Mouse (Mus musculus): ENCODE measurements around the gene Olfr248.

DNA sequence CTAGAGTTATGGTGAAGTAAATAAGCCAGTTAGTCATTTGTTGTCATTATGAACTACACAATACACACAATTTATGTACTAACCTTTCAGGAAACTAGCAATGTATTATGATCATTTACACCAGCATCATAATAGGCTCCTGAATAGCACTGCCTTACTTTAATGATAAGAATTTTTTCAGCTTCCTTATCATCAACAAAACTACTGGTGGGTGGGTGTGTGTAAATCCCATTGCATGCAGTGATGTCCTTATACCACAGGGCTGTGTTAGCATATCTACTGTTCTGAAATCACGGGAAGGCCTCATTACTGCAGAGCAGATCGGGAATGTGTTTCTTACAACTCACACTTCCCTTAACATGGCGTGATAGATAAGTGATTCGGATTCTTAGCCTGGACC, 32.1 kb downstream of the Olfr248 start:
- TF ChIP-seq POLR2A (IDR thresholded peaks at IDR 0.05; ENCODE audit: insufficient read length, low read depth): no peak
- TF ChIP-seq USF1 (IDR thresholded peaks at IDR 0.05; ENCODE audit: low read depth): no peak
- TF ChIP-seq MYOG (IDR thresholded peaks at IDR 0.05; ENCODE audit: control insufficient read depth in 1 of 3, insufficient read depth in 1 of 3, insufficient read length in 2 of 3, low read depth in 2 of 3): no peak
- TF ChIP-seq MAX (IDR thresholded peaks at IDR 0.05; ENCODE audit: low read depth): no peak
- no peak for TF ChIP-seq MYOD1 (IDR thresholded peaks at IDR 0.05; ENCODE audit: control insufficient read depth in 1 of 3, insufficient read length in 2 of 3, low read depth in 2 of 3)
- no peak for TF ChIP-seq TCF3 (IDR thresholded peaks at IDR 0.05; ENCODE audit: insufficient read length, low read depth)
- no peak for TF ChIP-seq E2F4 (IDR thresholded peaks at IDR 0.05; ENCODE audit: insufficient read depth)
- no peak for TF ChIP-seq SRF (IDR thresholded peaks at IDR 0.05; ENCODE audit: control insufficient read depth, insufficient read length, low read depth)
- TF ChIP-seq POLR2AphosphoS2 (IDR thresholded peaks at IDR 0.05; ENCODE audit: insufficient read length, low read depth): no peak
- TF ChIP-seq CEBPB (IDR thresholded peaks at IDR 0.05; ENCODE audit: insufficient read depth, poor library complexity, severe bottlenecking): no peak
- no peak for TF ChIP-seq TCF12 (IDR thresholded peaks at IDR 0.05; ENCODE audit: insufficient read depth, poor library complexity, severe bottlenecking)
- TF ChIP-seq REST (IDR thresholded peaks at IDR 0.05; ENCODE audit: insufficient read depth, insufficient read length): no peak

All from myocyte (in vitro differentiated cells).